Mouse (Mus musculus) intestine, embryonic 16.5 days (tissue): ENCODE data around the gene Grin2a. TPM values are rescaled to one million over a fixed set of nuclear protein-coding genes. Genes with fewer than 3 reads are reported as not detected.

Experiments used
- ATAC-seq: fragments of 200-750 bp; cut with Nextera tagmentation; 2 replicates; pipeline ENCODE4 v1.8.0; 2017; ENCODE audit warnings: moderate TSS enrichment, moderate library complexity
- H3K27ac ChIP-seq: fragments of 300-500 bp; sonication (generic); 2 replicates; pipeline ENCODE4 v1.5.1; 2014; ENCODE audit warnings: mild to moderate bottlenecking, low read length
- H3K27me3 ChIP-seq: fragments of 300-500 bp; sonication (generic); replicated peaks from 2 replicates; pipeline ENCODE4 v1.6.1; 2014; ENCODE audit warnings: low read length, control low read depth, mixed read lengths; ENCODE audit not compliant: control insufficient read depth, insufficient read depth
- H3K36me3 ChIP-seq: fragments of 300-500 bp; sonication (generic); 2 replicates; pipeline ENCODE4 v1.6.1; 2014; ENCODE audit warnings: low read length, control low read depth; ENCODE audit not compliant: control insufficient read depth, insufficient read depth
- H3K4me1 ChIP-seq: fragments of 300-500 bp; sonication (generic); 2 replicates; pipeline ENCODE4 v1.6.1; 2014; ENCODE audit warnings: low read length, control low read depth, mixed read lengths; ENCODE audit not compliant: control insufficient read depth, insufficient read depth
- H3K4me2 ChIP-seq: fragments of 300-500 bp; sonication (generic); 2 replicates; pipeline ENCODE4 v1.6.1; 2014; ENCODE audit warnings: low read depth, low read length, control low read depth
- H3K4me3 ChIP-seq: fragments of 300-500 bp; sonication (generic); 2 replicates; pipeline ENCODE4 v1.5.1; 2014; ENCODE audit warnings: mild to moderate bottlenecking, low read length
- H3K9ac ChIP-seq: fragments of 300-500 bp; sonication (generic); 2 replicates; pipeline ENCODE4 v1.6.1; 2014; ENCODE audit warnings: low read depth, low read length
- H3K9me3 ChIP-seq: fragments of 300-500 bp; sonication (generic); 2 replicates; pipeline ENCODE4 v1.6.1; 2016; ENCODE audit warnings: low read length, control low read depth; ENCODE audit not compliant: control insufficient read depth
- WGBS: fragments of 180-500 bp; shearing (Covaris S2); extraction: QIAGEN DNeasy Blood & Tissue Kit; methylation state at CpG from one replicate; pipeline ENCODE4 v1.1.7; 2014; 5-methylcytosine and 5-hydroxymethylcytosine counted together
- polyA plus RNA-seq: library from polyadenylated mRNA; unstranded; fragments of >200 nt; fragmentation: Nextera tagmentation; extraction: Ambion mirVana; gene quantifications from 2 replicates; pipeline ENCODE4 v1.2.1, GENCODE M21; 2015

The Grin2a gene
- polyA plus RNA-seq, 1 experiment from 2014 or later, result 0.12 TPM

DNA sequence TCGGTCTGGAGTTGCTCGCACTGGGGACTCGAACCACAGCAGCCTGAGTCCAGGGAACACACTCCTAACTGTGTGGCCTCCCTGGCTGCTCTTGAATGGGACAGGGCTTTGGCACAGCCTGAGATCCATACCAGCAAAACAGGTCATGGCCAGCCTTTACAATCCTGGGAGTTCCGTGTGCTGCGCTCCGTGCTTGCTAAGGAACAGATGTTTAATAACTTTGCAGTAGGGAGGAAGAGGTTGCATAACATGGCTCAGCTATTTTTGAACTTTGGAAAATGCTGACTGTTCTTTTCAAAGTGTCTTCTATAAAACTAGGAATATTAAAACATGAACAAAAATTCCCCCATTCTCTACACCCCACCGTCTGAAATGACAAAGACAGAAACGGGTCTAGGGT, 238.5 kb downstream of the Grin2a start:
- Histone ChIP-seq H3K27ac (no peak overlapping the region), H3K4me1 (no peaks in the 10 kb centered on the region), H3K4me2 (no peak overlapping the region), H3K4me3 (no peak overlapping the region), H3K27me3 (no peaks in the 10 kb centered on the region), H3K36me3 (no peaks in the 10 kb centered on the region), H3K9me3 (no peaks in the 10 kb centered on the region), H3K9ac (no peak overlapping the region)
- no peak for ATAC-seq
- WGBS, result 77% methylated on average over 8 of the region's 8 CpGs

DNA sequence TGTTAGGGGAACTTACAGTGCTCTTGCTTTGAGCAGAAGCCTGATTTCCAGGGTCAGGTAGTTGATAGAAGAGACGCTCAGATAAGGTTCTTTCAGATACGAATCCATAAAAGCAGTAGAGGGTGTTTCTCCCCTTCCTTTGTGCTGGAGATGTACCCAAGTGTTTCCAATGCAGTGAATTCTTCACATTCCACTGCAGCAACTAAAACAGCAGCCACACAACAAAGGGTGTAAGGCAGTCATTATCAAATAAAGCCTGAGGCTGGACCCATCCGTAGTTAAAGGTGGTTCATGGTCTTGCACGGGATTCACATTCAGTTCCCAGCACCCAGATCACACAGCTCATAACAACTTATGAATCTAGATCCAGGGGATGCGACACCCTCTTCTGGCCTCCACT, 241.3 kb downstream of the Grin2a start:
- Histone ChIP-seq H3K4me1 (no peaks in the 10 kb centered on the region), H3K9me3 (no peaks in the 10 kb centered on the region), H3K36me3 (no peaks in the 10 kb centered on the region), H3K4me3 (no peak overlapping the region), H3K9ac (no peak overlapping the region), H3K4me2 (no peak overlapping the region), H3K27me3 (no peaks in the 10 kb centered on the region), H3K27ac (no peak overlapping the region)
- ATAC-seq, result no peak
- WGBS, result 87% methylated on average over 5 of the region's 5 CpGs

DNA sequence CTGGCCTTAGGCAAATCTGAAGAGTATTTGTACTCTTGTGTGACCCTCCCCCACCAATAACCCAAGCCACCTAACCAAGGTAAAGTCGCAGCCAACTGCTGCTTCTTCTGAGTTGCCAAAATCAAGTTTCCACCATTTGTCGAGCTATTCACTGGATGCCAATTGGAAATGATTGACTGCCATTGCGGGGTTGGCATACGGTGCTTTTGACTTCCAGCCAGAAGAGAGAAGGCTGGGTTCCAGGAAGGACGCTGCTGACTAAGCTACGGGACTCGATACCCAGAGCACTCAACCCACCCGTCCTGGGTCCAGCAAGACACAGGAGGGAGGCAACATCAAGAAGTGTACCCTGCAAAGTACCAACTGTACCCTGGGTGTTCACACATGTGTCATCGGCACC, 242.3 kb downstream of the Grin2a start:
- no peaks in the 10 kb centered on the region for H3K9me3 ChIP-seq
- WGBS, result 87% methylated on average over 9 of the region's 9 CpGs
- no peak for ATAC-seq
- no peaks in the 10 kb centered on the region for H3K4me1 ChIP-seq
- H3K27ac ChIP-seq, result no peak overlapping the region
- H3K9ac ChIP-seq, result no peak overlapping the region
- no peaks in the 10 kb centered on the region for H3K27me3 ChIP-seq
- no peak overlapping the region for H3K4me3 ChIP-seq
- H3K4me2 ChIP-seq, result no peak overlapping the region
- H3K36me3 ChIP-seq, result no peaks in the 10 kb centered on the region

DNA sequence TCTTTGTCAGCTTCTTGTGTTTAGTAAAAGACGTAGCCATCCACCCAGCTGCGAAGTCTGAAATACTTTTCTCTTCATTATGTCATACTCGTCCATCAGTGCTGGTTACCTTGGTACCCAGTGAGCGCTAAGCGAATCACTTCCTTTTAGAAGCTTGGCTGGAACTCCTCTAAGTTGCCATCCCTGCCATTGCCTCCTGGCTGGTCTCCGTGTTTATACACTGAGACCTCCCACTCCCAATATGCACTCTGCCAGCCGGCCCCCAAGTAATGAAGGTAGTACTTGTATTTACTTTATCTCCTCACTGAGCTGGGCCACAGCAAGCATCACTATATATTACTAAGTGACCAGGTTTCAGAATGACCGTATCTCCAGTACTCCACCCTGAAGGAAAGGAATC, 242.8 kb downstream of the Grin2a start:
- Histone ChIP-seq H3K27me3 (no peaks in the 10 kb centered on the region), H3K4me1 (no peaks in the 10 kb centered on the region), H3K36me3 (no peaks in the 10 kb centered on the region), H3K4me2 (no peak overlapping the region), H3K4me3 (no peak overlapping the region), H3K9ac (no peak overlapping the region), H3K27ac (no peak overlapping the region), H3K9me3 (no peaks in the 10 kb centered on the region)
- no peak for ATAC-seq
- 72% methylated on average over 8 of the region's 8 CpGs for WGBS

DNA sequence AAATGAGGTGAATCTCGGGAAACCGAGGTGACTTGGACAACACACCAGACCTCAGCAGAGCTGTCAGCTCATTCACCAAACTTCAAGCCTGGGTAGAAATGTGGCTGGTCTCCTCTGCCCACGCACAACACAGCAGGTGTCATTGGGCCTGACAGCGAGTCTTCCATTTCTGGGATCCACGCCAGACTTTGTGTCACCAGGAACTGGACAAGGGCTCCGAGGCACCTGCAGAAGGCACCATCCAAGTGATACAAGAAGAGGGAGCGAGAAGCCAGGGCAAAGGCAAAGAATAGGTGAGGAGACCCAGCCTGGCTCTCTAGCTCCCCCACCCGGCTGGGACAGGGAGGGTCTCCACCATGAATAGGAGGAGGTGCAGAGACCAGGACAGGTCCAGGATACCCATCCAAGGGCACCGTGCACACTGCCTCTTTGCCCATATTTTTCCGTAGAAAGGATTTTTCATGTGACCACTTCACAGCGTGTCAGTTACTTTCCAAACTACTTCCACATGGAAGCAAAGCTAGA, 244.3 kb downstream of the Grin2a start:
- 72% methylated on average over 11 of the region's 11 CpGs for WGBS
- no peaks in the 10 kb centered on the region for H3K4me1 ChIP-seq
- no peak for ATAC-seq

DNA sequence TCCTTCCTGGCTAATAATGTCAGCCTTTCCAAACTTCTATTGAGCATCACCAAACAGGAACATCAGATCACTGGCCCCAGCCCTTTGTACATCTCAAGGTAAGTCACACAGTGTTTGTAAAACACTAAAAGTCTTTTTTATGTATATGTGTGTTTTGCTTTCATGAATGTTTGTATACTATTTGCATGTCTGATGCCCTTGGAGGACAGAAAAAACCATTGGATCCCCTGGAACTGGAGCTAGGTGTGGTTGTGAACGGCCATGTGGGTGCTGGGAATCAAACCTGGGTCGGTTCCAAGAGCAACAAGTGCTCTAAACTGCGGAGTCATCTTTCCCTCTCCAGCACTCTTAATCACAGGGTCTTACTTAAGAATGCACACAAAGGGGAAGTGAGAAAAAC, 245.7 kb downstream of the Grin2a start:
- Histone ChIP-seq H3K9me3 (no peaks in the 10 kb centered on the region), H3K27ac (no peak overlapping the region), H3K9ac (no peak overlapping the region), H3K4me3 (no peak overlapping the region), H3K4me1 (no peaks in the 10 kb centered on the region), H3K4me2 (no peak overlapping the region), H3K36me3 (no peaks in the 10 kb centered on the region), H3K27me3 (no peaks in the 10 kb centered on the region)
- 93% methylated on average over 3 of the region's 3 CpGs for WGBS
- ATAC-seq, result no peak

More for the DNA sequence above, 244.3 kb downstream of the Grin2a start:
- Histone ChIP-seq H3K36me3 (no peaks in the 10 kb centered on the region), H3K4me3 (no peak overlapping the region), H3K4me2 (no peak overlapping the region), H3K9me3 (no peaks in the 10 kb centered on the region), H3K27me3 (no peaks in the 10 kb centered on the region), H3K27ac (no peak overlapping the region), H3K9ac (no peak overlapping the region)

DNA sequence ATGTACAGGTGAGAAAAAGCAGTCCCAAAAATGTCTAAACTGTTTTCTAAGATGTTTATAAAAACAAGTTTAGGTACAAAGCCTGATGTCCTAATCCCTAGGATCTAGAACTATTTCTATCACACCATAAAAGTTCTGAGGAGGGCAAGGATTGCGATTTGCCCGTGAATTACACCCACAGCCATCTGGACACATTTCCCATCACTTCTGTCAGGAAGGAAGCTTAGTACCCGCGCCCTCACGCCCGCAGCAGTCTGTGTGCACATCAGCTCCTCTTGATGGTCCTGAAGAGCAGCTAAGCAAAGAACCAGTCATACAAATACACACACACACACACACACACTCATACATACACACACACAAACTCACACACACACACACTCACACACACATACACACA, 252.9 kb downstream of the Grin2a start:
- no peak for ATAC-seq
- 88% methylated on average over 6 of the region's 6 CpGs for WGBS

DNA sequence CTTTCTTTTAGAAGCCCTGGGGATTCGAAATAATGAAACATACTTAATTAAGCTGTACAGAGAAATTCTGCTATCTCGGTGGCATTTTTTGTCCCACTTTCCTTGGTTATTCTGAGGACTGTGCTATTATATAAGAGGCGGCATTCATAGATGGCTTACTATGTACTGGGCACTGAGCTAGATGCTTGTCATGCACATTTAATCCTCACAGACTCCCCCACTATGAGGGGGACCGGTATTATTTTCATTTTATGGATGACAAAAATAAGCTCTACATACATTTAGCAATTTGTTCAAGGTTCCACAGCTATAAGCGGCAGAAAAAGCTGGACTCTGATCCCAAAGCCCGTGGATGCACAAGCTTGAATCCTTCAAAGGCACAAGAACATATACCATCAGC, 256.7 kb downstream of the Grin2a start:
- no peaks in the 10 kb centered on the region for H3K36me3 ChIP-seq
- H3K9ac ChIP-seq, result no peak overlapping the region
- no peaks in the 10 kb centered on the region for H3K4me1 ChIP-seq
- 83% methylated on average over 6 of the region's 6 CpGs for WGBS
- no peaks in the 10 kb centered on the region for H3K9me3 ChIP-seq
- no peak for ATAC-seq
- H3K4me3 ChIP-seq, result no peak overlapping the region
- no peaks in the 10 kb centered on the region for H3K27me3 ChIP-seq
- no peak overlapping the region for H3K27ac ChIP-seq
- no peak overlapping the region for H3K4me2 ChIP-seq

More for the DNA sequence above, 252.9 kb downstream of the Grin2a start:
- no peak overlapping the region for H3K4me2 ChIP-seq
- no peak overlapping the region for H3K27ac ChIP-seq
- no peak overlapping the region for H3K9ac ChIP-seq
- H3K4me3 ChIP-seq, result no peak overlapping the region
- no peaks in the 10 kb centered on the region for H3K9me3 ChIP-seq
- no peaks in the 10 kb centered on the region for H3K27me3 ChIP-seq
- H3K4me1 ChIP-seq, result no peaks in the 10 kb centered on the region
- H3K36me3 ChIP-seq, result no peaks in the 10 kb centered on the region

DNA sequence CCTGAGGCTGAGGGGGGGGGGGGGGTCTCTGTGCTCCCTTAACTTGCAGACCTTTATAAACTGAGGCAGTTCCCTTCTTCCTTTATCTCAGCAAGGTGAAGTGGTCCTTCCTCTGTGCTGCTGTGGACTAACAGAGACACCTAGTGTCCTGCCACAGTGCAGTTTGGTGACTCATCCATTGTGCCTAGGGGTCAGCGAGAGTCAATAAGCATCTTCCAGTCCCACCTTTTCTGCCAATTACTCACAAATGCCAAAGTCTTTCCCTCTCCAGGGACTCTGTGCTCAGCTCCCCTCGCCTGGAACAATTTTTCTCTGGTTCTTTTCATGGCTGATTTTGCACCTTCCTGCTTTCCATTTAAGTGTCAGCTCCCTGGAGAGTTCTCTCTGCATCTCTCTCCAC, 258.2 kb downstream of the Grin2a start:
- 23% methylated on average over 2 of the region's 2 CpGs for WGBS

DNA sequence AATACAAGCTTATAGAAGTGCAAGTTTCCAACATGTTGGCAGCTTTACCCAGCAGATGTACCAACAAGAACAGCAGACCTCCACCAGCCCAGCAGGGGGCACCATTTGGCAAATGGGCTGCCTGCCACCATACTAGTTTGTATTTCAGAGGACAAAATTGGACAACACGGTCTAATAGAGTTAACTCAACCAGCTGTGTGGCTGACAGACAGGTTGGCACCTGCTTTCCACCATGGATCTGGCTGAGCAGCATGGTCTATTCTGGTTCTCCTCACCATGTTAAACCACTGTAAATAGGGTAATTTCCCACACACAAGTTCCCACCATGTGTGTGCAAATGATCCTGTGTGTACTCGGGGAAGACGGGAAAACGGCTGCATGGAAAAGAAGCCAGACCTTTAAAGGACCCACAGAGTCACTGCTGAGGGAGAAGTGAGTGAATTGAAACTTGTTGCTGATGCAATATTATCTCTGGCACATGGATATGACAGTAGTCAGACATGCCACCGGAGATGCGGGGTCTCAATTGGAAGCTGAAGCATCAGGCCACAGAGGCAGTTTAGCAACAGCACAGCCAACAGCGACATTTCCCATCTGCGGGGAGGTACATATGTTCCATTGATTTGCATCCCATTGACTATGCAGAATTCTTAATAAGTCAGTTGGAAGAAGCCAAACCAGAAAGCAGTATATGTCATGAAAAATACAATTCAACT, 259.8 kb downstream of the Grin2a start:
- H3K9me3 ChIP-seq, result no peaks in the 10 kb centered on the region
- WGBS, result 84% methylated on average over 8 of the region's 8 CpGs

More for the DNA sequence above, 258.2 kb downstream of the Grin2a start:
- no peak overlapping the region for H3K9ac ChIP-seq
- no peaks in the 10 kb centered on the region for H3K9me3 ChIP-seq
- H3K36me3 ChIP-seq, result no peaks in the 10 kb centered on the region
- no peaks in the 10 kb centered on the region for H3K27me3 ChIP-seq
- no peak overlapping the region for H3K27ac ChIP-seq
- ATAC-seq, result no peak
- no peaks in the 10 kb centered on the region for H3K4me1 ChIP-seq
- H3K4me2 ChIP-seq, result no peak overlapping the region
- H3K4me3 ChIP-seq, result no peak overlapping the region

More for the DNA sequence above, 259.8 kb downstream of the Grin2a start:
- no peak for ATAC-seq
- Histone ChIP-seq H3K4me2 (no peak overlapping the region), H3K36me3 (no peaks in the 10 kb centered on the region), H3K27me3 (no peaks in the 10 kb centered on the region), H3K9ac (no peak overlapping the region), H3K4me3 (no peak overlapping the region), H3K4me1 (no peaks in the 10 kb centered on the region), H3K27ac (no peak overlapping the region)
